ENCODE assay signal across 10 mouse cellular contexts in genomic region chr2:76442086-76442485, GRCm38 (mm10). TPM values are rescaled to one million over a fixed set of nuclear protein-coding genes. Genes with fewer than 3 reads are reported as not detected.
DNase-seq lines count a peak whose midpoint lies in the region; ATAC-seq and TF ChIP-seq lines count a peak whose summit lies in the region.
"Had no signal": no experiment of that assay in that cellular context is flagged by ENCODE, and none has a peak within 500 bp of the region (broad histone marks: within the 10 kb centered on the region; RNA-seq: fewer than 3 reads in every experiment).

No protein-coding gene starts in this region.

- H3K4me1 ChIP-seq in ES-Bruce4 (ENCODE audit: control insufficient read depth, insufficient read depth, low read length) = no peaks in the 10 kb centered on the region
- peaks cover 13% of the 10 kb centered on the region for H3K4me1 ChIP-seq in heart, embryonic 13.5 days

- WGBS in heart, embryonic 13.5 days = 24% methylated on average over 3 of the region's 3 CpGs

- TF ChIP-seq CTCF in ES-Bruce4 (IDR thresholded peaks at IDR 0.05; ENCODE audit: low read depth, low read length) = no peak

- no peaks in the 10 kb centered on the region for H3K27me3 ChIP-seq in ES-Bruce4 (ENCODE audit: control insufficient read depth, insufficient read depth, low read length, poor library complexity, severe bottlenecking)
- no peaks in the 10 kb centered on the region for H3K27me3 ChIP-seq in heart, embryonic 13.5 days (replicated peaks)

- H3K4me3 ChIP-seq in ES-Bruce4 (ENCODE audit: low read depth, low read length) = no peak overlapping the region
- no peak overlapping the region for H3K4me3 ChIP-seq in heart, embryonic 13.5 days

- H3K27ac ChIP-seq in ES-Bruce4 (ENCODE audit: insufficient read depth, low read length) = no peak overlapping the region
- peak overlapping the region; percentile 54 for H3K27ac ChIP-seq in heart, embryonic 13.5 days (replicated peaks)

- TF ChIP-seq POLR2A in ES-Bruce4 (IDR thresholded peaks at IDR 0.05; ENCODE audit: insufficient read depth, low read length) = no peak

- ATAC-seq in heart, embryonic 13.5 days (ENCODE audit: extremely low read depth, insufficient number of reproducible peaks, low FRiP score, low TSS enrichment) = no peak
- no peak for ATAC-seq in megakaryocyte-erythroid progenitor cell, adult 5-6 weeks (replicated peaks; ENCODE audit: low FRiP score, low TSS enrichment, poor library complexity, severe bottlenecking)

- no peaks in the 10 kb centered on the region for H3K9me3 ChIP-seq in ES-Bruce4 (replicated peaks; ENCODE audit: control insufficient read depth, insufficient read depth, low read length, poor library complexity, severe bottlenecking)
- H3K9me3 ChIP-seq in heart, embryonic 13.5 days = no peaks in the 10 kb centered on the region

- DNase-seq in adrenal gland, adult 2 months = peak; percentile 55
- peak; percentile 64 for DNase-seq in mesoderm, embryonic 11.5 days (ENCODE audit: low read depth, low spot score)
- no peak for DNase-seq in right cerebral cortex, postnatal 14 days
- DNase-seq in cerebellum, postnatal 10 days = no peak
- DNase-seq: cerebellum, adult 8-10 months; spleen, adult 18-20 months had no signal

- H3K9ac ChIP-seq in ES-Bruce4 (ENCODE audit: low read depth, poor library complexity, severe bottlenecking) = no peak overlapping the region
- H3K9ac ChIP-seq in heart, embryonic 13.5 days = no peak overlapping the region

- 0 out of 2 replicates have a peak, but pooled peaks have one; percentile 24 for TF ChIP-seq EP300 in ES-Bruce4 (IDR thresholded peaks at IDR 0.05; ENCODE audit: insufficient read depth, low read depth, low read length)

- no peak overlapping the region for H3K4me2 ChIP-seq in heart, embryonic 13.5 days

- no peaks in the 10 kb centered on the region for H3K36me3 ChIP-seq in ES-Bruce4 (ENCODE audit: control insufficient read depth, insufficient read depth, low read length, poor library complexity, severe bottlenecking)
- no peaks in the 10 kb centered on the region for H3K36me3 ChIP-seq in heart, embryonic 13.5 days

RNA-seq across cellular contexts. Expression of gene Osbpl6, which starts 35.8 kb away (rescaled TPM):
- polyA plus RNA-seq in ES-Bruce4 (2011; ENCODE audit: insufficient read depth, insufficient read length, low read depth, missing spikeins) = 3.0 and 6.6 TPM in 2 replicates
- 10 to 100 TPM; 25.0 to 30.4 TPM for total RNA-seq in adrenal gland, adult 2 months (2021)
- 17.3 and 17.7 TPM in 2 replicates for polyA plus RNA-seq in adrenal gland, adult 2 months (2012; rRNA removed)
- polyA plus RNA-seq in heart, embryonic 13.5 days (2015; fragmentation: Nextera tagmentation; extraction: Ambion mirVana) = 4.4 and 4.9 TPM in 2 replicates
- total RNA-seq in megakaryocyte-erythroid progenitor cell, adult 5-6 weeks (2014; fragmentation: Nextera tagmentation) = not detected in 2 replicates
- total RNA-seq in megakaryocyte-erythroid progenitor cell, adult 5-6 weeks (2017) = not detected in 2 replicates
- total RNA-seq: MEL had no signal

Comparison
In these comparisons a context has a peak if more than half of its experiments do, and no peak if none do; other contexts are left out.
1. DNase-seq: peak in adrenal gland, adult 2 months (single experiment) and mesoderm, embryonic 11.5 days (single experiment); none in right cerebral cortex, postnatal 14 days (single experiment) and cerebellum, postnatal 10 days (0 of 2).